Mouse (Mus musculus) brain, embryonic 14.5 days (tissue): ENCODE measurements around the gene Prrt1.

ENCODE experiments used
- CTCF ChIP-seq: fragments of 200-500 bp; IDR thresholded peaks from 2 replicates; pipeline ENCODE4 v1.5.1; 2012; ENCODE audit warnings: inconsistent platforms, mild to moderate bottlenecking, moderate library complexity, borderline replicate concordance; ENCODE audit not compliant: insufficient read depth, insufficient read length; ENCODE audit errors: extremely low read depth
- POLR2A ChIP-seq: fragments of 200-500 bp; IDR thresholded peaks from 2 replicates; pipeline ENCODE4 v1.6.1; 2012; ENCODE audit warnings: mild to moderate bottlenecking, inconsistent platforms, borderline replicate concordance; ENCODE audit not compliant: poor library complexity, insufficient read depth, insufficient read length, severe bottlenecking; ENCODE audit errors: extremely low read depth

GRCm38 (mm10) chr17:34639461-34640255 is 10.3 kb downstream of the Prrt1 start:
- no peak for TF ChIP-seq CTCF
- TF ChIP-seq POLR2A: no peak
